Mouse (Mus musculus): ENCODE measurements around the gene Ahdc1.

Gene Ahdc1

DNA sequence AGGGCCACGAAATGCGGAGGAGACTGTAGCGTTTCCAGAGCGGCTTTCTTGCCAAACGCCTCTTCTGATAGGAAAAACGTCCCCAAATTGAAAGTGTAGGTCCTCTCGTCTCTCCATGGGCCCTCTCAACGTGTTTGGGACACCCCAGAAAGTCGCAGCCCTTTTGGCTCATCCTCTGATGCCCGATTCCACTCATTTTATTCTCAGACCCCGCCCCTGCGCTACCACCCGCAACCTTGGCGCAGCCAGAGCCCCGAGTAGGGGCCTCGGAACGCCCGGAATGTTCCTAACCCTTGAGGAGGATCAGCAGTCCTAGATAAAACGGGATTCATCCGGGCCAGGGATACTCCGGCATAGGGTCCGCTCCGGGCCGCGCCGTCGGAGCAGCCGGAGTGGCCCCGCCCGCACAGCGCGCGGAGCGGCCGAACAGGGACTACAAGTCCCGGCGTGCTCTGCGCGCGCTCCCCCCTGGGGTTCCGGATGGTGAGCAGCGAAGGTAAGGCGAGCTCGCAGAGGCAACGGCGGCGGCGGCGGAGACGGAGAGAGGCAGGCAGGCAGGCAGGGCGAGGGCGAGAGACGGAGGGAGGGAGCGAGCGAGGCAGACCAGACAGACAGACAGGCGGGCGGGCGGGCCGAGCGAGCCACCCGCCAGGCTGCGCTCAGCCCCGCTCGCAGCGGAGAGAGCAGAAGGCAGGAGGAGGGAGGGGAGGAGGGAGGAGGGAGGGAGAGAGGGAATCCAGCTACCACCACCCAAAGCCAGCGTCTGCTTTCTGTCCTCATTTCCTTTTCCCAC is at the start of gene Ahdc1:
Gene Ahdc1, plus strand, starts transcription at position 233 of the 793 bp plus-strand sequence.
- peak; percentile 94 for DNase-seq

DNA sequence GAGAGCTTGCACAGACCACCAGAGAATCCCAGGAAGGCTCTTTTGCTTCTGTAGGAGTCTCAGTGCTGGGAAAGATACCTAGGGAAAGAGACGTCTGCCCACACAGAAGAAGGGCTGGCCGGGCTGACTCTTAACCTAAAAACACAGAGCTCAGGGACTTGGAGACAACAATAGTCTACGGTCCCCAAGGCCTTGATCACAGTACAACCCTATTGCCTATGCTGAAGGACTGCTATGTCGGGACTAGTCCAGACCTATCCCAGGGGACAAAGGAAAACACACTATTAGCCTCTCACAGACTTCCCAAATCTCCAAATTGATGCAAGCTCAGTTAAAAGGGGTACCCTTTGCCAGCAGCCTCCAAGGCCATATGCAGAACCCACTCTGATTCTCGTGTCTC is 49.2 kb upstream of the Ahdc1 start:
- DNase-seq: no peak

DNA sequence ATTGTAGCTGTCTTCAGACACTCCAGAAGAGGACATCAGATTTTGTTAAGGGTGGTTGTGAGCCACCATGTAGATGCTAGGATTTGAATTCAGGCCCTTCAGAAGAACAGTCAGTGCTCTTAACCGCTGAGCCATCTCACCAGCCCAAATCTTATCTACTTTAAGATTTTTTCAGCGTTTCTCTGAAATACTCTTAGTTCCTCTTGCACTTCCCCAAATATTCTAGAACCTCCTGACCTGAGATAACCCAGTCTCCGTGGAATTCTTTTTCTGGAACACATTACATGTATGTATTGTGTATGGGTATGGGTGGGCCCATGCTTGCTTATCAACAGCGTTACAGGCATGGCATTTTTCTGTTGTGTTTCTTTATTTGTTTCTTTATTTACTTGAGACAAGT is 48.4 kb upstream of the Ahdc1 start:
- no peak for DNase-seq

DNA sequence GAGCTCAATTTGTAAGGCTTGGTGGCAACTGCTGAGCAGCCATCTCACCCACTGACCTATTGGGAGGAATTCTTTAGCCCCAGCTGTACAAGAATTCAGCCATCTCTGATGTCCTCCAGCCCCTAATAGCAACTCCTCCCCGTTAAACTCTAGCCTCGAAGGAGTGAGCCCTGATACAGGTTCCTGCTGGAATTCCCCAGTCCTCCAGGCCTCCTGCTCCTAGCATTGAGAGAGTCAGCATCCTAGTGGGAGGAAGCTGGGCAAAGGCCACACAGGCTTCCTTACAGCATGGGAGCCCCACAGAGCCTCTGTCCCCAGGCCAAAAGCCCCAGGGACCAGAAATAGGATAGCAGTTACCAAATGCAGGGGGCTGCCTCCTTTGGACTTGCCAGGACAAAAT is 47.6 kb upstream of the Ahdc1 start:
- no peak for DNase-seq

DNA sequence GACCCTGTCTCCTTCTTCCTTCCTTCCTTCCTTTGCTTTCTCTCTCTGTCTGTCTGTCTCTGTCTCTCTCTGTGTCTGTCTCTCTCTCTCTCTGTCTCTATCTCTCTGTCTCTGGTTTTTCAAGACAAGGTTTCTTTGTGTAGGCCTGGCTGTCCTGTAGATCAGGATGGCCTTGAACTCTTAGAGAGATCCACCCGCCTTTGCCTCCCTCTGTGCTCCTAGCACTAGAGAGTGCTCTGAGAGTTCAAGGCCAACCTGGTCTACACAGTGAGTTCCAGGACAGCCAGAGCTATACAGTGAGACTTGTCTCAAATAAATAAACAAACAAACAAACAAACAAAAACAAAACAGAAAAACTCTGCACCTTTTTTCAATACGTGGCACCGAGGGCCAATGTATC is 47.0 kb upstream of the Ahdc1 start:
- DNase-seq: no peak

DNA sequence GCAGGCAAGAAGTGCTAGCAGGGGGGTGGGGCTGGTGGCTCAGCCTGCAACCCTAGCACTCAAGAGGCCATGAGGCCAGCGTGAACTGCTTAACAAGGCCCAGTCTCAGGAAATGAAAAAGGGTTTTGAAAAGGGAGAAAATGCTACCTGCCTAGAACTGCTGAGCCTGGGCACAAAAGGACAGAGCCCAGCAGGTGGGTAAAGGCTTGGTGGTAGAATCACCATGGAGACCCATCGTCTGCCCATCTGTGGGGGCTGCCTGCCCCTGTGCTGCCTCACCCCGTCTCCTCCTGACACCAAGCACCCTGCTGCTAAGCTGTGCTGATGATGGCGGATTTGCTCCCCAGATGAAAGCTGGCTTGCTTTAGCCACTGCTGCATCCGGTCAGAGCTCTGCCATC is 46.6 kb upstream of the Ahdc1 start:
- no peak for DNase-seq

DNA sequence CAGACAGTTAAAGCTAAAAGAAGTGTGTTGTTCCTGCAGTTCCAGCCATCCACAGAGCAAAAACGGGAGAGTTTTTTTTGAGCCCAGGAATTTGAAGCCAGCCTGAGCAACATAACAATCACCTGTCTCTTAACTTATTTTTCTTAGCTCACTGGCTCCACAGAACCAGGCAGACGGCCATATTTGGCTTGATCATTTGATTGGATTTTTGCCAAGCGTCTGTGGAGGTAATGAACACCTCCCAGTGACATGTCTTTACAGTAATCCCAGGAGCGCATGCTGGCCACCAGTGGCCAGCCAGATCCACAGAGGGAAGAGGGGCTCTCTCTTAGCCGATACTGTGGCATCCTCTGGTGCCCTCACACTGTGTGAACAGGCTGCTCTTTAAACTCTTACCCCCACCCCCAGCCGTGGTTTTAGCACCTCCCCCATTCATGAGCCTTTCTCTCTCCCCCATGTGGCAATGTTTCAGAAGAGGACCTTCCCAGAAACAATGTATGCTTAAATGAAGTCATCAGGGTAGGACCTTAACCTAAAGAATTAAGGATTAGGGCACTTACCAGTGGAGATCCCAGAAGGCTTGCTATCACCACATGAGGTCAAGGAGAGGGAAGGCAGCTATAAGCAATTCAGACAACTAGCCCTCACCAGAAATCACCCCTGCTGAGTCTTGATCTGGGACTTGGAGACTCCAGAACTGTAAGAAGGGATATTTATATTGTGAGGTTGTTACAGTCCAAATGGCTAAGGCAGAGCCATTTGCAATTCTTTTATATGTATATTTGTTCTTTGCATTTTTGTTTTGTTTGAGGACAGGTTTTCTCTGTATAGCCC is 42.7 kb upstream of the Ahdc1 start:
- DNase-seq: no peak

DNA sequence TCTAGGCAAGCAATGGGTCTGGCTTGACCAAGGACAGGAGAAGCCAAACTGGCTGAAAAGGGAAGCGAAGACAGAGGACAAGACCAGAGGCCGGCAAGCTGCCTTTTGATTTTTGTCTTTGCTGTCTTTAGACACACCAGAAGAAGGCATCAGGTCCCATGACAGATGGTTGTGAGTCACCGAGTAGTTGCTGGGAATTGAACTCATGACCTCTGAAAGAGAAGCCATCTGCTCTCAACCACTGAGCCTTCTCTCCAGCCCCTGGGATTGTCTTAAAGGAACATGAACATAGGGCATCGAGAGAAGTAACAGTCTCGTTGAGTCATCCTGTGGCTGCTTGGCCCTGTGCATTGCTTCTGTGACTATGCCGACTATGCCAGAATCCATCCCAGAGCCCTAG is 39.5 kb upstream of the Ahdc1 start:
- no peak for DNase-seq

DNA sequence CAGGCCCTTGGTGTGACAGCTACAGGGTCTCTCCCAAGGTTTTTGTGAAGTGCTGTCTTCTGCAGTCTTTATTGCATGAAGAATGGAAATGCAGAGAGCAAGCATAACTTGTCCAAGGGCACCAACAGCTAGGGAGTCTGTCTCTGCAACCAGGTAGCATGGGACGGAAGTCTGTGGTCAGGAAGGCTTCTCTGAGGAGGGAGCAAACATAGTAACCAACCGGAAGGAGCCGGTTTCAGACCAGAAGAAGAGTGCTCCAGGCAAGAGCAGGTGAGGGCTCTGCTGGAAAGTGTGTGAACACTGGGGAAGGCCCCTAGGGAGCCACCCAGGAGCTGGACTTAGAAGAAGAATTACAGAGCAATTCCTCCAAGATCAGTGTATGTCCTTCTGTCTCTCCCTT is 39.0 kb upstream of the Ahdc1 start:
- no peak for DNase-seq

DNA sequence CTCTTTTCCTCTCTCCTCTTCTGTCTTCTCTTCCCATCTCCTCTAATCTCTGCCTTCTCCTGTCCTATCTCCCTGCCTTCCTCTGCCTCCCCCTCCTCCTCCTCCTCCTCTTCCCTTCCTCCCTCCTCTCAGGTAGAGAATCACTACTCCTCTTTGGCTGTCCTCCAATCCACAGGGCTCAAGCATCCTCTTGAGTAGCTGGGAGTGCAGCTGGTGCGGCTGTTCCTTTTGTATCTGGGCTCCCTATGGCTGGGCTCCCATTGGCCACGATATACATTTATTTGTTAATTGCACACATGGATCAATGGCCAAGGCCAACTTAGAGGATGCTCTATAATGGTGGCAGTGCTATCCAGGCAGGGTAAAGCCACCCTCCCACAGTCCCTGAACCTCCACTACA is 38.5 kb upstream of the Ahdc1 start:
- no peak for DNase-seq

DNA sequence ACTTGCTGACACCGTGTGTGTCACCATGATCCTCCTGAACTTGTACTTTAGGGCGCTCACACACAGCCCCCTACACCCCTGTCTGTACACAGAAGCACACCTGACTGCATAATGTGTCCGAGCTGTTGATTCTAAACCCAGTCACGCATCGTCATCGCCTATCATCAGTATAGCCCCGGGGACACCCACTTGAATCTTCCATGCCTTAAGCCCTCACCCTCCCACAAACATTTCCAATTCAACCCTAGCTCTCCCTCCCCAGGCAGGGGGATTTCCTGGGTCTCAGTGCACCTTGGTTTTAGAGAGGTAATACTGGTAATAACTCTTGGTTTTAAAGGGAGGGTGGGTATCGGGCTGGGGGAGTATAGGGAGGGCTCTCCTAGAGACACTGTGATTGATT is 37.9 kb upstream of the Ahdc1 start:
- DNase-seq: no peak

DNA sequence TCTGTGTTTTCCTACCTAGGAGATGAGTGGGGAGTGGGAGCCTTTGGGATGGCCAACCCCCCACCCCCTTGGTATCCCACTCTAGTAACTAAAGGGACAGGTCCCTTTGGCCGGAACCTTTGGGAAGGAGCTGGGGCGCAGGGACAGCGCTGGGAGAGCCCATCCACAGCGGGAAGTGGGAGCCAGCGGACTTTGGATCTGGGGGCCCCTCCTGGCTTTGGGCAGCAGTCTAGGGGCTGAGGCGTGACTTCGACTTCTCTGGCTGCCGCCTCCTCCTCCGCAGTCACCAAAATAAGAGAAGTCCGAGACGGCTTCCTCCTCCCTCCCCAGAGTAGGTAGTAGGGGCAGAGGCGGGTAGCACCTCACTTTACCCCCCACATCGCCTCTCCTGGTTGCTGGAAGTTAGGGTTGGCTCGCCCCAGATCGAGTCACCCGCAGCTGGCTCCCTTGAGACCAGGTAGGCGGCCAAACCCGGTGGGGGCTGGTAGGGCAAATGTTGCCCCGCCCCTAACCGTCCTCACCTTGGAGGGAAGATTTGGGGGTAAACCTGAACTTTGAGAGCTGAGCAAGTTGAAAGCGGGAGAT is 37.2 kb upstream of the Ahdc1 start, which contains the start of gene Fgr:
Gene Fgr, plus strand, starts transcription at position 282 of the 585 bp plus-strand sequence.
- DNase-seq: no peak

DNA sequence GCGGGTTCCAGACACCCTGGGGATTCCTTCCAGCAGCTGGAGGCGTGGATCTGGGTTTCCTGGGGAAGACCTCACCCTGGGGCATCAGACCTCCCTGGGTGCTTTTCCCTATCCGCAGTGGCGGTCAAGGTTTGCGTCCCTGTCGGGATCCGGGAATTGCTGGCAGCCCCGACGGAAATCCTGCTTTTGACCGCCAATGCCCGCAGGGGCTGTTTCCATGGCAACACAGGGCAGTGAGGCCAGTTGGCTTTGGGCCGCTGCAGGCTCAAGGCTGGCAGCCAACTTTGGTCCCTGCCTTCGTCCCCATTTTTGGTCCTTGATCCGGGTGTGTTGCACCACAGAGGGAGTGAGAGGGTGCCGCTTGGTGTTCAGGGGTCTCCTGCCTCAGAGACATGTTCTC is 36.2 kb upstream of the Ahdc1 start:
- DNase-seq: peak; percentile 56

DNA sequence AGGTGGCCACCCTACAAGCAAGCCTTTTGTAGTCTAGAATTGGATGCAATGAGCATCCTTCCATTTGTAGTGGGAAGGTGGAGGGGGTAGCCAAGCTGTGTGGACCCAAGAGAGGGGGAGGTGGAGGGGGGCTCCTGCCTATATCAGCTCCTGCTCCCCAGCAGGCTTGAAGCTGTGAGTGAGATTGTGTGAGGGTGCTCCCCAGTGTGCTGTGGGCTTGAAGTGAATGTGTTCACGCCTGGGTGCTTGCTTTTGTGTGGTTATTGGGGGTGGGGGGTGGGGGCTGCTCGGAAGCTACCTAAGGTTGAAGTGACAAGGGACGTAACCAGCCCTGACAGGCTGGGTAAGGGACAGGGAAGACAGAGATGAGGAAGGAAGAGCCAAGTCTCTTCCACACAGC is 35.3 kb upstream of the Ahdc1 start:
- DNase-seq: no peak

DNA sequence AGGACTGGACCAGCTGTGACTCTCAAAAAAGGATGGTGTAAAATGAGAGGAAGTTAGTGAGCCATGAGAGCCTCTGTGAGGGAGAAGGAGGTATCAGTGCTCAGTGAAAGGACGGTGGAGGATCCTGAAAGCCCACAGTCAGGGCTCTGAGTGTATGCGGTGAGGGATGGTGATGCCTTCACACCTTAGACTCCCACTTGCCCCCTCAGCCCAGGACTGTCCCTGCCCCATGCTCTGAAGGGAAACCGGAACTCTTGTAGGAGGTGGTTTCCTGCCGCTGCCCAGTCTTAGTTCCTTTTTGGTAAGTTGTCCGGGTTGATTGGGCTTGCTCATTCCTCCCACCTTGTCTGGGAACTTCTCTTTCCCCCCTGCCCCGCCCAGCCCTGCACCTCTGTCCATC is 34.3 kb upstream of the Ahdc1 start:
- no peak for DNase-seq

DNA sequence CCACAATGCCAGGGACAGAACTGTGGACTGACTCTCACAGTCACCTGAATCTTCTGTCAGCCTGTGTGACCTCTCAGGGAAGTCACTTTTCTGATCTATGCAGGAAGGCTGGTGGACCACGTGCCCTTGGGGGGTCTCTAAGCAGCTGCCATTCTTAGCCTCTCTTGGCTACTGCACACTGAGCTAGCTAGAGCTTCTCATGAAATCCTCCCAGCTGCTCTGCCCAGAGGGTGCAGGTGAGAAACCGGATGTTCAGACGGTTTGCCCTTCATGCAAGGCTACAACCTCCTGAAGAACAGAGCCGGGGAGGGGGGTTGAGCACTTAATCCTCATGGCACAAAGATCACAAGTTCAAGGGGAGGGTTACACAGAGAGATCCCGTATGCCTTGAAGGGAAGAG is 33.5 kb upstream of the Ahdc1 start:
- no peak for DNase-seq

DNA sequence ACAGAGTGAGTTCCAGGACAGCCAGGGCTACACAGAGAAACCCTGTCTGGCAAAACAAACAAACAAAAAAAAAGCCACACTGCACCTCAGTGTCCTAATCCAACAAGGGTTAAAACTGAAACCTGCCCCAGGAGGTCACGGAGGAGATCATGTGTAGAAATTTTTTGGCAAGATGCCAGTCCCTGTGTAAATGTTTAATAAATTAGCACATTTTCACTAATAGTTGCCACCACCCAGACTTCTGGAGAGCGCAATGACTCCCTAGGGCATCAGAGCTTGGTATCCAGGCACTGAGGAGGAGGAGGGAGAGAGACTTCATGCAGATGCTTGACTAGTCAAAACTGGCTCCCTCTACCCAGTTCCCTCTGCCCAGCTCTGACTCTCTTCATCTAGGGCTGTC is 31.9 kb upstream of the Ahdc1 start:
- DNase-seq: no peak

DNA sequence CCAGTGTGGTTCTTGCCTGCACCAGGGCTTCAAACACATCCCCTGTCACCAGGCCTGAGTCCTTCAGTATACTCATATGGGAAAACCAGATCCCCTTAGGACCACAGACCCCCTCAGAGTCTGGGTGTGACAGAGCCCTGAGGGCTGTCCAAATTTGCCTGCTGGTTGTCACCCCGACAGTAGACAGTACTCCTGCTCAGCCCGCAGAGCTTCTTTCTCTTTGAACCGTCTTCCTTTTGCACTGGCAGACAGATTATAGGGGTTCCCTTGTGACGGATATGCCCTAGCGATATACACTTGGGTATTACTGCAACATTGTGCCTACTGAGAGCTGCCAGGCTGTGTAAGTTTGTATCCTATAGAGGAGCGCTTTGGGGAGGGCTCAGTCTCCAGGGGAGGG is 29.4 kb upstream of the Ahdc1 start:
- no peak for DNase-seq

DNA sequence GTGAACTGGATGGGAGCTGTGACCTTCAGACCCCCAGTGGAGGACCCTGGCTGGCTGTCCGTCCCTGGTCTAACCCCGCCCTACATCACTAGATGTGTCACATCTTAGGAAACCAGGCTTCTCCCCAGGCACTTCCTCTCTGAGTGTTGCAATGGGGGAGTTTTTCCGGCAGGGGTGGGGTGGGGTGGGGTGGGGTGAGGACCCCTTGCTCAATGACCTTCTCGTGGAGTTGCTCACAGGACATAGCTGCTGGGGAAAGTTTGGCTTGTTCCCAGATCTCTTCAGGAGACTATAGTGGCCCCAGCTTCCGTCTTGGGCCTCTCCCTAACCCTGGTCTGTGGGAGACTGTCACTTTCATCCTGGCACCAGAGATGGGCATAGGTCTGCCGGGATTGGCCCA is 28.1 kb upstream of the Ahdc1 start:
- no peak for DNase-seq

DNA sequence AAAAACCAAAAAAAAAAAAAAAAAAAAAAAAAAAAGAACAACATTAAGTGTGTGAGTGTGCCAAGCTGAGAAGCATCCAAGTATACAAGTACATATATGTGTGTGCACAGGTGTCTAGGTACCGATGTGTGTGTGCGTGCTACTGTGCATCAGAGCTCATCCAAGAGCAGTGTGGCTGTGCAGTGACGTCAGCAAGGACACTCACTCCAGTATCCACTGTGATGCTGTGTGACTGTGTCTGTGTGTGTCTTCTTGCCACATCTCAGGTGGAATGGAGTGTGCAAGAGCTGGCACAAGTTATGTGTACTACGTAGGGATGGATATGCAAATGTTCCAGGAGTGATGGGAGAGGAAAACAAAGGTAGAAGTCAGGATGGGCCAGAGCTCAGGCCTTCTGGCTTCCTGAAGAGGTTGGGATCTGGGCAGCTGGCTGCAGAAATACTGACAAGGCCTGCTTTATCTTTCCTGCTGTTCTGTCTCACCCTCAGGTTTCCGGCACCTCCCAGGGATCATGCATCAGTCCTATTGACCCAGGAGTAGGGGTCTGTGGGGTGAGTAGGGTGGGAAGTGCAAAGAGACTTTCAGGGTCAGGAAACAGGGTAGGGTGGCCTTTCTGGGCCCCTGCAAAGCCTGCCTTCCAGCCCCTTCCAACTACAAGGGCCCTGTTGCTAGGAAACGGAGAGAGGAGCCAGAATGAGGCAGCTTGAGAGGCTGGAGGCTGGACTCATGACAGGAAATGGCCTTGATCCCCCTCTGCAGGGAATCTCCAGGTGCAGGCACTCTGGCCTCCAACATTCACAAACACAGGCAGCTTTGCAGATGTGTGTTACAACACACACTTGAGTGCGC is 27.2 kb upstream of the Ahdc1 start:
- DNase-seq: peak; percentile 40

DNA sequence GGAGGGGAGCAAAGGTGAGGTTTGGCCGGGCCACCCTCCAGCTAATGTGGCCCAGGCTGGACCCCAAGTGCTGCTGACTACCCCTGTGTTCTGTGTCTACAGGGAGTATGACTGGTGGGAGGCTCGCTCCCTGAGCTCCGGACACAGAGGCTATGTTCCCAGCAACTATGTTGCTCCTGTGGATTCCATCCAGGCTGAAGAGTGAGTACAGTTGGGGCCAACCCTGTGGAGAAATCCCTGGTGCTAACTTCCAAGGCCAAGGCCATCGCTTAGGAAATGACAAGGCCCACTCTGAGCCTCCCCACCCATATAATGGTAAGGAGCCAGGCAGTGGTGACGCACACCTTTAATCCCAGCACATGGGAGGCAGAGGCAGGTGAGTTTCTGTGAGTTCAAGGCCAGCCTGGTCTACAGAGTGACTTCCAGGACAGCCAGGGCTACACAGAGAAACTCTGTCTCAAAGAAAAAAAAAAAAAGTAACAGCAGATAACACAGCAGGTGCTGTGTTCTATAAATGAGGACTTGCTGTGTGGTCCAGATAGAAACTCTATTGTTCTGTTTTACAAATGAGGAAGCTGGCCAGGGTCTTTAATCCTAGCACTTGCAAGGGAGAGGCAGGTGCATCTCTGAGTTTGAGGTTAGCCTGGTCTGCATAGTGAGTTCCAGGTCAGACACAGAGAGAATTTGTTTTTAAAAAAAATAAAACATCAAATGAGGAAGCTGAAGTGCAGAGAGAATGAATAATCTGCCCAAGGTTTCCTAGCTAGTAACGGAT is 22.3 kb upstream of the Ahdc1 start:
- no peak for DNase-seq

DNA sequence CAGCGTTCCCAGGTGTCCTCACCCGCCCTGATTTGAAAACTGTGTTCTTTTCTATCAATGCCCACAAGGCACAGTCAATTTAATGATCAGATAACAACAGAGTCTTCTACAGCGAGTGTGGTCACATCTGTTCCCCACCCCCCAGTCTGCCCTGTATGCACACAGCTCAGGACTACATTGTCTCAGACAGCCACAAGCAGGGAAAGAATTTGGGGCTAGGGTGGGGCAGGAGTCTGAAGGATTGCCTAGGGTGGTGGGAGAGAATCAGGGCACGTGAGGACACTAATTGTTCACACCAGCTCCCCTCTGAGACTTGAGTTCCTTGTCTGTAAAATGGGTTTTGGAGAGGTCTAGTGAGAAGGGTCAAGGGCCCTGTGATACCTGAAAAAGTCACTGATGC is 17.5 kb upstream of the Ahdc1 start:
- DNase-seq: no peak

Data from right cerebral cortex, postnatal 14 days (tissue).